In genomic region chr4:135986943-135987710, GRCm38 (mm10) we compare ENCODE assay signal across 8 mouse cellular contexts. TPM values are rescaled to one million over a fixed set of nuclear protein-coding genes. Genes with fewer than 3 reads are reported as not detected.
A peak's percentile ranks its signal among the peaks of the same experiment; 100 is the strongest.
DNase-seq lines count a peak whose midpoint lies in the region; ATAC-seq and TF ChIP-seq lines count a peak whose summit lies in the region.

Gene Pithd1, minus strand, starts transcription at chr4:135987264.

- peak within 1 kb of the TSS; percentile 94 for H3K4me3 ChIP-seq in embryonic facial prominence, embryonic 13.5 days
- peak within 1 kb of the TSS; percentile 96 for H3K4me3 ChIP-seq in heart, adult 2 months
- H3K4me3 ChIP-seq in limb, embryonic 13.5 days: peak within 1 kb of the TSS; percentile 96
- peak within 1 kb of the TSS; percentile 94 for H3K4me3 ChIP-seq in midbrain, embryonic 16.5 days (ENCODE audit: low read depth, low read length)

- H3K4me2 ChIP-seq in embryonic facial prominence, embryonic 13.5 days: peak within 1 kb of the TSS; percentile 84
- H3K4me2 ChIP-seq in limb, embryonic 13.5 days (replicated peaks): peak within 1 kb of the TSS; percentile 90
- peak within 1 kb of the TSS; percentile 76 for H3K4me2 ChIP-seq in midbrain, embryonic 16.5 days (ENCODE audit: low read length)

- H3K9ac ChIP-seq in embryonic facial prominence, embryonic 13.5 days: peak within 1 kb of the TSS; percentile 96
- peak within 1 kb of the TSS; percentile 100 for H3K9ac ChIP-seq in heart, adult 2 months (ENCODE audit: low read depth, low read length)
- peak within 1 kb of the TSS; percentile 96 for H3K9ac ChIP-seq in limb, embryonic 13.5 days
- peak within 1 kb of the TSS; percentile 92 for H3K9ac ChIP-seq in midbrain, embryonic 16.5 days (ENCODE audit: low read depth, low read length)

- peak within 1 kb of the TSS; percentile 87 for H3K27ac ChIP-seq in embryonic facial prominence, embryonic 13.5 days
- peak within 1 kb of the TSS; percentile 90 for H3K27ac ChIP-seq in heart, adult 2 months
- peak within 1 kb of the TSS; percentile 81 for H3K27ac ChIP-seq in limb, embryonic 13.5 days
- peak within 1 kb of the TSS; percentile 88 for H3K27ac ChIP-seq in midbrain, embryonic 16.5 days (ENCODE audit: low read length)

- no peaks in the 10 kb centered on the region for H3K27me3 ChIP-seq in embryonic facial prominence, embryonic 13.5 days
- H3K27me3 ChIP-seq in heart, adult 2 months (ENCODE audit: control insufficient read depth, insufficient read depth, low read length): no peaks in the 10 kb centered on the region
- no peaks in the 10 kb centered on the region for H3K27me3 ChIP-seq in limb, embryonic 13.5 days
- H3K27me3 ChIP-seq in midbrain, embryonic 16.5 days (ENCODE audit: control insufficient read depth, insufficient read depth, low read depth, low read length): no peaks in the 10 kb centered on the region

- peaks cover 2% of the 10 kb centered on the region; the same call in 1 of the 2 replicates for H3K9me3 ChIP-seq in embryonic facial prominence, embryonic 13.5 days
- no peaks in the 10 kb centered on the region for H3K9me3 ChIP-seq in limb, embryonic 13.5 days
- H3K9me3 ChIP-seq in midbrain, embryonic 16.5 days (replicated peaks; ENCODE audit: control insufficient read depth, low read length, poor library complexity, severe bottlenecking): no peaks in the 10 kb centered on the region

- H3K79me2 ChIP-seq in heart, adult 2 months (replicated peaks; ENCODE audit: control insufficient read depth, insufficient read depth, low read length): no peaks in the 10 kb centered on the region

- peak; percentile 63 for TF ChIP-seq CTCF in heart, adult 2 months (IDR thresholded peaks at IDR 0.05)

- TF ChIP-seq EP300 in heart, adult 2 months (IDR thresholded peaks at IDR 0.05; ENCODE audit: insufficient read depth, low read depth, low read length): 0 out of 2 replicates have a peak, but pooled peaks have one; percentile 8

- peak; percentile 69 for ATAC-seq in embryonic facial prominence, embryonic 13.5 days (ENCODE audit: insufficient number of reproducible peaks, insufficient read depth, low FRiP score, low TSS enrichment, low read depth)
- peak; percentile 87 for ATAC-seq in limb, embryonic 13.5 days (ENCODE audit: low FRiP score, low read depth)
- peak; percentile 96 for ATAC-seq in midbrain, embryonic 16.5 days

- under 1% methylated on average over 80 of the region's 81 CpGs for WGBS in embryonic facial prominence, embryonic 13.5 days
- under 1% methylated on average over 69 of the region's 81 CpGs for WGBS in heart, adult 2 months
- under 1% methylated on average over 71 of the region's 81 CpGs for WGBS in limb, embryonic 13.5 days
- 0% methylated on average over 70 of the region's 81 CpGs for WGBS in midbrain, embryonic 16.5 days

- peaks cover 16% of the 10 kb centered on the region for H3K4me1 ChIP-seq in embryonic facial prominence, embryonic 13.5 days
- H3K4me1 ChIP-seq in heart, adult 2 months (ENCODE audit: control insufficient read depth, insufficient read depth, low read length): peaks cover 4% of the 10 kb centered on the region
- H3K4me1 ChIP-seq in limb, embryonic 13.5 days: peaks cover 16% of the 10 kb centered on the region
- H3K4me1 ChIP-seq in midbrain, embryonic 16.5 days (ENCODE audit: control insufficient read depth, insufficient read depth, low read length): peaks cover 18% of the 10 kb centered on the region

- peak; percentile 92 for TF ChIP-seq POLR2A in heart, adult 2 months (IDR thresholded peaks at IDR 0.05; ENCODE audit: insufficient read depth, low read depth, low read length)

- peaks cover 29% of the 10 kb centered on the region for H3K36me3 ChIP-seq in embryonic facial prominence, embryonic 13.5 days
- H3K36me3 ChIP-seq in heart, adult 2 months (ENCODE audit: control insufficient read depth, insufficient read depth, low read length): no peaks in the 10 kb centered on the region
- H3K36me3 ChIP-seq in limb, embryonic 13.5 days: peaks cover 37% of the 10 kb centered on the region
- H3K36me3 ChIP-seq in midbrain, embryonic 16.5 days (ENCODE audit: control insufficient read depth, insufficient read depth, low read length): peaks cover 13% of the 10 kb centered on the region; the same call in 1 of the 2 replicates

- intact Hi-C loops in heart, adult 2 months (cut with DNase I): loop anchor here (5.0 kb wide), 2 partner anchors 35 to 65 kb away; partner anchors contain the start of genes Eloa and Rpl11

- DNase-seq in 3134 (ENCODE audit: extremely low read depth, insufficient read length, low spot score): peak; percentile 96
- peak; percentile 93 for DNase-seq in adrenal gland, postnatal 36 days
- DNase-seq in heart, adult 2 months: peak; percentile 95
- DNase-seq in kidney, adult 8-10 months: peak; percentile 90 to 93
- DNase-seq in spleen, postnatal 10 days (ENCODE audit: low spot score in 2 of 2): peak; percentile 94 to 95

RNA-seq across cellular contexts. Expression of gene Pithd1, which starts in this region (rescaled TPM):
- total RNA-seq in adrenal gland, postnatal 36 days (2021): 10 to 100 TPM; 28.9 to 34.2 TPM
- 59.5 and 59.9 TPM in 2 replicates for polyA plus RNA-seq in embryonic facial prominence, embryonic 13.5 days (2015; fragmentation: Nextera tagmentation; extraction: Ambion mirVana)
- 10 to 100 TPM; 19.4 to 20.9 TPM for total RNA-seq in heart, adult 2 months (2021)
- 19.0 and 29.2 TPM in 2 replicates for polyA plus RNA-seq in heart, adult 2 months (2012; rRNA removed)
- polyA plus RNA-seq in limb, embryonic 13.5 days (2015; fragmentation: Nextera tagmentation; extraction: Ambion mirVana): 57.0 and 58.7 TPM in 2 replicates
- polyA plus RNA-seq in midbrain, embryonic 16.5 days (2015; fragmentation: Nextera tagmentation; extraction: Ambion mirVana): 68.3 and 72.0 TPM in 2 replicates

Comparison
In these comparisons a context has a peak if more than half of its experiments do, and no peak if none do; other contexts are left out.
1. Peak in every context shown above with its lines: DNase-seq, ATAC-seq, H3K4me3 ChIP-seq and H3K27ac ChIP-seq.